Mouse (Mus musculus): ENCODE results near the gene Gstm1.
A peak's percentile ranks its signal among the peaks of the same experiment; 100 is the strongest.
"Not testable (repeated sequence)": the region's sequence is repeated elsewhere in the genome, so short reads cannot be mapped to it uniquely, and the experiment has no call there.

The Gstm1 gene

GRCm38 (mm10) chr3:108017473-108018189 lies at the start of gene Gstm1:
TSS of gene Gstm1 (minus strand) at chr3:108017973.
- DNase-seq (ENCODE audit: low read depth), result peak; percentile 98

- no peak for DNase-seq (ENCODE audit: low read depth)
Observed at GRCm38 (mm10) chr3:108067370-108067934, 49.7 kb upstream of the Gstm1 start.

GRCm38 (mm10) chr3:108065551-108065950 lies 47.8 kb upstream of the Gstm1 start:
- no peak for DNase-seq (ENCODE audit: low read depth)

GRCm38 (mm10) chr3:108064672-108065071 lies 46.9 kb upstream of the Gstm1 start:
- no peak for DNase-seq (ENCODE audit: low read depth)

- no peak for DNase-seq (ENCODE audit: low read depth)
Observed at GRCm38 (mm10) chr3:108062648-108063047, 44.9 kb upstream of the Gstm1 start.

- peak; percentile 90 for DNase-seq (ENCODE audit: low read depth)
Observed at GRCm38 (mm10) chr3:108061420-108061819, 43.6 kb upstream of the Gstm1 start.

GRCm38 (mm10) chr3:108050493-108050892 lies 32.7 kb upstream of the Gstm1 start:
- no peak for DNase-seq (ENCODE audit: low read depth)

GRCm38 (mm10) chr3:108048306-108048705 lies 30.5 kb upstream of the Gstm1 start:
- no peak for DNase-seq (ENCODE audit: low read depth)

GRCm38 (mm10) chr3:108046944-108047655 lies 29.3 kb upstream of the Gstm1 start:
- no peak for DNase-seq (ENCODE audit: low read depth)

GRCm38 (mm10) chr3:108044394-108045140 lies 26.8 kb upstream of the Gstm1 start, which contains the start of gene Gstm4:
TSS of gene Gstm4 (minus strand) at chr3:108044894.
- peak; percentile 83 for DNase-seq (ENCODE audit: low read depth)

GRCm38 (mm10) chr3:108033156-108033555 lies 15.4 kb upstream of the Gstm1 start:
- DNase-seq (ENCODE audit: low read depth), result no peak

GRCm38 (mm10) chr3:108032113-108032512 lies 14.3 kb upstream of the Gstm1 start:
- no peak for DNase-seq (ENCODE audit: low read depth)

GRCm38 (mm10) chr3:108028641-108029365 lies 11.0 kb upstream of the Gstm1 start:
- no peak for DNase-seq (ENCODE audit: low read depth)

GRCm38 (mm10) chr3:108026597-108026996 lies 8.8 kb upstream of the Gstm1 start:
- no peak for DNase-seq (ENCODE audit: low read depth)

GRCm38 (mm10) chr3:108026049-108026448 lies 8.3 kb upstream of the Gstm1 start:
- DNase-seq (ENCODE audit: low read depth), result peak; percentile 57

- DNase-seq (ENCODE audit: low read depth), result no peak
Observed at GRCm38 (mm10) chr3:108025318-108025717, 7.5 kb upstream of the Gstm1 start.

- DNase-seq (ENCODE audit: low read depth), result peak; percentile 69
Observed at GRCm38 (mm10) chr3:108022650-108023049, 4.9 kb upstream of the Gstm1 start.

- not testable (repeated sequence) for DNase-seq (ENCODE audit: low read depth)
Observed at GRCm38 (mm10) chr3:108020351-108021022, 2.7 kb upstream of the Gstm1 start.

- not testable (repeated sequence) for DNase-seq (ENCODE audit: low read depth)
Observed at GRCm38 (mm10) chr3:108019226-108019625, 1.5 kb upstream of the Gstm1 start.

- peak; percentile 35 for DNase-seq (ENCODE audit: low read depth)
Observed at GRCm38 (mm10) chr3:108018190-108018820, 532 bp upstream of the Gstm1 start.

All from NIH3T3 (cell line).